Mouse (Mus musculus): ENCODE measurements at regions not wholly inside any gene's neighbourhood (a gene's known extent, or its start where the extent isn't known, plus 50 kb on each side); places are given as distances from the start of the nearest gene placed in this dataset.
"Not testable (repeated sequence)": the region's sequence is repeated elsewhere in the genome, so short reads cannot be mapped to it uniquely, and the experiment has no call there.

- ATAC-seq (ENCODE audit: low read depth): no peak
- no peaks in the 10 kb centered on the region for H3K27me3 ChIP-seq (replicated peaks; ENCODE audit: control insufficient read depth, insufficient read depth, low read length)
- no peaks in the 10 kb centered on the region for H3K36me3 ChIP-seq (ENCODE audit: control insufficient read depth, insufficient read depth, low read length)
Observed at GRCm38 (mm10) chr5:4248422-4248821, 56.3 kb downstream of the Mterf1b start.

GRCm38 (mm10) chr5:4254280-4254679 is 62.1 kb downstream of the Mterf1b start:
- ATAC-seq (ENCODE audit: low read depth); H3K27me3 ChIP-seq (replicated peaks; ENCODE audit: control insufficient read depth, insufficient read depth, low read length); H3K36me3 ChIP-seq (ENCODE audit: control insufficient read depth, insufficient read depth, low read length); H3K4me1 ChIP-seq (ENCODE audit: control insufficient read depth, insufficient read depth, low read length); H3K27ac ChIP-seq (replicated peaks; ENCODE audit: low read depth, low read length); H3K4me3 ChIP-seq (ENCODE audit: low read depth, low read length); H3K4me2 ChIP-seq (ENCODE audit: low read depth, low read length); H3K9ac ChIP-seq (ENCODE audit: low read depth, low read length); H3K9me3 ChIP-seq (ENCODE audit: control insufficient read depth, low read length); DNase-seq (ENCODE audit: low spot score): not testable (repeated sequence)
- 81% methylated on average over 5 of the region's 5 CpGs for WGBS

More at GRCm38 (mm10) chr5:4248422-4248821, 56.3 kb downstream of the Mterf1b start:
- DNase-seq (ENCODE audit: low spot score): no peak
- 70% methylated on average over 2 of the region's 2 CpGs for WGBS
- Histone ChIP-seq H3K9ac (ENCODE audit: low read depth, low read length) (no peak overlapping the region), H3K4me2 (ENCODE audit: low read depth, low read length) (no peak overlapping the region), H3K27ac (replicated peaks; ENCODE audit: low read depth, low read length) (no peak overlapping the region), H3K4me1 (ENCODE audit: control insufficient read depth, insufficient read depth, low read length) (peaks cover 5% of the 10 kb centered on the region), H3K9me3 (ENCODE audit: control insufficient read depth, low read length) (no peaks in the 10 kb centered on the region), H3K4me3 (ENCODE audit: low read depth, low read length) (no peak overlapping the region)

- ATAC-seq (ENCODE audit: low read depth) (no peak), DNase-seq (ENCODE audit: low spot score) (no peak)
- Histone ChIP-seq H3K9ac (ENCODE audit: low read depth, low read length) (no peak overlapping the region), H3K4me1 (ENCODE audit: control insufficient read depth, insufficient read depth, low read length) (no peaks in the 10 kb centered on the region), H3K36me3 (ENCODE audit: control insufficient read depth, insufficient read depth, low read length) (no peaks in the 10 kb centered on the region), H3K4me3 (ENCODE audit: low read depth, low read length) (no peak overlapping the region), H3K9me3 (ENCODE audit: control insufficient read depth, low read length) (no peaks in the 10 kb centered on the region), H3K4me2 (ENCODE audit: low read depth, low read length) (peak overlapping the region; percentile 28; the same call in 1 of the 2 replicates), H3K27ac (replicated peaks; ENCODE audit: low read depth, low read length) (no peak overlapping the region), H3K27me3 (replicated peaks; ENCODE audit: control insufficient read depth, insufficient read depth, low read length) (no peaks in the 10 kb centered on the region)
- 26% methylated on average over 12 of the region's 12 CpGs for WGBS
Observed at GRCm38 (mm10) chr5:4257048-4257750, 65.0 kb downstream of the Mterf1b start.

- Histone ChIP-seq H3K9me3 (ENCODE audit: control insufficient read depth, low read length) (no peaks in the 10 kb centered on the region), H3K27me3 (replicated peaks; ENCODE audit: control insufficient read depth, insufficient read depth, low read length) (no peaks in the 10 kb centered on the region), H3K36me3 (ENCODE audit: control insufficient read depth, insufficient read depth, low read length) (no peaks in the 10 kb centered on the region), H3K4me3 (ENCODE audit: low read depth, low read length) (no peak overlapping the region), H3K9ac (ENCODE audit: low read depth, low read length) (no peak overlapping the region), H3K4me1 (ENCODE audit: control insufficient read depth, insufficient read depth, low read length) (no peaks in the 10 kb centered on the region), H3K27ac (replicated peaks; ENCODE audit: low read depth, low read length) (no peak overlapping the region), H3K4me2 (ENCODE audit: low read depth, low read length) (no peak overlapping the region)
- DNase-seq (ENCODE audit: low spot score) (no peak), ATAC-seq (ENCODE audit: low read depth) (no peak)
- 91% methylated on average over 4 of the region's 4 CpGs for WGBS
Observed at GRCm38 (mm10) chr5:4259260-4259659, 67.1 kb downstream of the Mterf1b start.

- no peaks in the 10 kb centered on the region for H3K4me1 ChIP-seq (ENCODE audit: control insufficient read depth, insufficient read depth, low read length)
- H3K27ac ChIP-seq (replicated peaks; ENCODE audit: low read depth, low read length): no peak overlapping the region
- no peak overlapping the region for H3K4me3 ChIP-seq (ENCODE audit: low read depth, low read length)
- 95% methylated on average over 1 of the region's 1 CpGs for WGBS
- H3K27me3 ChIP-seq (replicated peaks; ENCODE audit: control insufficient read depth, insufficient read depth, low read length): no peaks in the 10 kb centered on the region
- no peak for DNase-seq (ENCODE audit: low spot score)
- H3K36me3 ChIP-seq (ENCODE audit: control insufficient read depth, insufficient read depth, low read length): no peaks in the 10 kb centered on the region
- ATAC-seq (ENCODE audit: low read depth): no peak
- H3K4me2 ChIP-seq (ENCODE audit: low read depth, low read length): no peak overlapping the region
- no peak overlapping the region for H3K9ac ChIP-seq (ENCODE audit: low read depth, low read length)
- no peaks in the 10 kb centered on the region for H3K9me3 ChIP-seq (ENCODE audit: control insufficient read depth, low read length)
Observed at GRCm38 (mm10) chr5:4262666-4263065, 70.5 kb downstream of the Mterf1b start.

GRCm38 (mm10) chr5:4263560-4264160 is 71.5 kb downstream of the Mterf1b start:
- Histone ChIP-seq H3K9ac (ENCODE audit: low read depth, low read length) (no peak overlapping the region), H3K4me1 (ENCODE audit: control insufficient read depth, insufficient read depth, low read length) (no peaks in the 10 kb centered on the region), H3K36me3 (ENCODE audit: control insufficient read depth, insufficient read depth, low read length) (no peaks in the 10 kb centered on the region), H3K27ac (replicated peaks; ENCODE audit: low read depth, low read length) (no peak overlapping the region), H3K9me3 (ENCODE audit: control insufficient read depth, low read length) (no peaks in the 10 kb centered on the region), H3K27me3 (replicated peaks; ENCODE audit: control insufficient read depth, insufficient read depth, low read length) (no peaks in the 10 kb centered on the region), H3K4me2 (ENCODE audit: low read depth, low read length) (no peak overlapping the region), H3K4me3 (ENCODE audit: low read depth, low read length) (no peak overlapping the region)
- WGBS: 45% methylated on average over 5 of the region's 5 CpGs
- peak; percentile 78 for DNase-seq (ENCODE audit: low spot score)
- ATAC-seq (ENCODE audit: low read depth): no peak

- DNase-seq (ENCODE audit: low spot score) (no peak), ATAC-seq (ENCODE audit: low read depth) (no peak)
- 64% methylated on average over 2 of the region's 2 CpGs for WGBS
- Histone ChIP-seq H3K9me3 (ENCODE audit: control insufficient read depth, low read length) (no peaks in the 10 kb centered on the region), H3K4me2 (ENCODE audit: low read depth, low read length) (no peak overlapping the region), H3K4me3 (ENCODE audit: low read depth, low read length) (no peak overlapping the region), H3K27me3 (replicated peaks; ENCODE audit: control insufficient read depth, insufficient read depth, low read length) (no peaks in the 10 kb centered on the region), H3K9ac (ENCODE audit: low read depth, low read length) (no peak overlapping the region), H3K4me1 (ENCODE audit: control insufficient read depth, insufficient read depth, low read length) (no peaks in the 10 kb centered on the region), H3K36me3 (ENCODE audit: control insufficient read depth, insufficient read depth, low read length) (no peaks in the 10 kb centered on the region), H3K27ac (replicated peaks; ENCODE audit: low read depth, low read length) (no peak overlapping the region)
Observed at GRCm38 (mm10) chr5:4267717-4268116, 75.5 kb downstream of the Mterf1b start.

GRCm38 (mm10) chr5:4273001-4273400 is 80.8 kb downstream of the Mterf1b start:
- Histone ChIP-seq H3K9ac (ENCODE audit: low read depth, low read length) (no peak overlapping the region), H3K36me3 (ENCODE audit: control insufficient read depth, insufficient read depth, low read length) (no peaks in the 10 kb centered on the region), H3K27me3 (replicated peaks; ENCODE audit: control insufficient read depth, insufficient read depth, low read length) (no peaks in the 10 kb centered on the region), H3K4me2 (ENCODE audit: low read depth, low read length) (no peak overlapping the region), H3K27ac (replicated peaks; ENCODE audit: low read depth, low read length) (no peak overlapping the region), H3K4me3 (ENCODE audit: low read depth, low read length) (no peak overlapping the region), H3K4me1 (ENCODE audit: control insufficient read depth, insufficient read depth, low read length) (no peaks in the 10 kb centered on the region), H3K9me3 (ENCODE audit: control insufficient read depth, low read length) (no peaks in the 10 kb centered on the region)
- WGBS: 65% methylated on average over 5 of the region's 5 CpGs
- ATAC-seq (ENCODE audit: low read depth) (no peak), DNase-seq (ENCODE audit: low spot score) (peak; percentile 41)

GRCm38 (mm10) chr5:4303616-4304015 is 111.4 kb downstream of the Mterf1b start:
- Histone ChIP-seq H3K27me3 (replicated peaks; ENCODE audit: control insufficient read depth, insufficient read depth, low read length) (no peaks in the 10 kb centered on the region), H3K4me1 (ENCODE audit: control insufficient read depth, insufficient read depth, low read length) (no peaks in the 10 kb centered on the region), H3K9me3 (ENCODE audit: control insufficient read depth, low read length) (no peaks in the 10 kb centered on the region), H3K4me3 (ENCODE audit: low read depth, low read length) (no peak overlapping the region), H3K36me3 (ENCODE audit: control insufficient read depth, insufficient read depth, low read length) (no peaks in the 10 kb centered on the region), H3K4me2 (ENCODE audit: low read depth, low read length) (no peak overlapping the region), H3K9ac (ENCODE audit: low read depth, low read length) (no peak overlapping the region), H3K27ac (replicated peaks; ENCODE audit: low read depth, low read length) (no peak overlapping the region)
- 18% methylated on average over 4 of the region's 4 CpGs for WGBS
- DNase-seq (ENCODE audit: low spot score): no peak
- no peak for ATAC-seq (ENCODE audit: low read depth)

Data from embryonic facial prominence, embryonic 14.5 days (tissue).